Mouse (Mus musculus): ENCODE measurements around the gene Asah2. TPM values are rescaled to one million over a fixed set of nuclear protein-coding genes. Genes with fewer than 3 reads are reported as not detected.

Asah2 gene
- total and polyA plus RNA-seq, 2 experiments from 2014 or later, result 2.1 to 17.6 TPM

GRCm38 (mm10) chr19:32056252-32056651 is 51.8 kb downstream of the Asah2 start:
- TF ChIP-seq EP300 (IDR thresholded peaks at IDR 0.05; ENCODE audit: low read depth) (no peak), CTCF (IDR thresholded peaks at IDR 0.05; ENCODE audit: low read depth) (no peak)
- H3K27ac ChIP-seq (ENCODE audit: low read depth), result no peak overlapping the region
- ATAC-seq (ENCODE audit: insufficient read depth, low read depth), result no peak

GRCm38 (mm10) chr19:32055725-32056124 is 52.3 kb downstream of the Asah2 start:
- Histone ChIP-seq H3K4me2 (ENCODE audit: low read depth, low read length) (no peak overlapping the region), H3K27me3 (ENCODE audit: control insufficient read depth, insufficient read depth, low read length) (no peaks in the 10 kb centered on the region), H3K9ac (replicated peaks; ENCODE audit: low read depth, low read length) (no peak overlapping the region), H3K27ac (ENCODE audit: low read depth) (no peak overlapping the region), H3K36me3 (replicated peaks; ENCODE audit: control insufficient read depth, insufficient read depth, low read length) (0 out of 2 replicates have a peak, but pooled peaks cover 17% of the 10 kb centered on the region), H3K9me3 (replicated peaks; ENCODE audit: control insufficient read depth, low read length) (no peaks in the 10 kb centered on the region), H3K4me1 (ENCODE audit: control insufficient read depth, insufficient read depth) (no peaks in the 10 kb centered on the region), H3K4me3 (ENCODE audit: low read depth, low read length) (no peak overlapping the region)
- DNase-seq (ENCODE audit: low spot score) (no peak), ATAC-seq (ENCODE audit: insufficient read depth, low read depth) (no peak)
- no peak for TF ChIP-seq CTCF (IDR thresholded peaks at IDR 0.05; ENCODE audit: low read depth)
- no peak for TF ChIP-seq EP300 (IDR thresholded peaks at IDR 0.05; ENCODE audit: low read depth)
- 65% methylated on average over 1 of the region's 1 CpGs for WGBS

More at GRCm38 (mm10) chr19:32056252-32056651, 51.8 kb downstream of the Asah2 start:
- H3K27me3 ChIP-seq (ENCODE audit: control insufficient read depth, insufficient read depth, low read length), result no peaks in the 10 kb centered on the region
- 0 out of 2 replicates have a peak, but pooled peaks cover 12% of the 10 kb centered on the region for H3K36me3 ChIP-seq (replicated peaks; ENCODE audit: control insufficient read depth, insufficient read depth, low read length)
- no peak overlapping the region for H3K4me2 ChIP-seq (ENCODE audit: low read depth, low read length)
- H3K9me3 ChIP-seq (replicated peaks; ENCODE audit: control insufficient read depth, low read length), result no peaks in the 10 kb centered on the region
- no peak overlapping the region for H3K9ac ChIP-seq (replicated peaks; ENCODE audit: low read depth, low read length)
- no peak overlapping the region for H3K4me3 ChIP-seq (ENCODE audit: low read depth, low read length)
- no peak for DNase-seq (ENCODE audit: low spot score)
- 83% methylated on average over 1 of the region's 1 CpGs for WGBS
- H3K4me1 ChIP-seq (ENCODE audit: control insufficient read depth, insufficient read depth), result no peaks in the 10 kb centered on the region

DNA sequence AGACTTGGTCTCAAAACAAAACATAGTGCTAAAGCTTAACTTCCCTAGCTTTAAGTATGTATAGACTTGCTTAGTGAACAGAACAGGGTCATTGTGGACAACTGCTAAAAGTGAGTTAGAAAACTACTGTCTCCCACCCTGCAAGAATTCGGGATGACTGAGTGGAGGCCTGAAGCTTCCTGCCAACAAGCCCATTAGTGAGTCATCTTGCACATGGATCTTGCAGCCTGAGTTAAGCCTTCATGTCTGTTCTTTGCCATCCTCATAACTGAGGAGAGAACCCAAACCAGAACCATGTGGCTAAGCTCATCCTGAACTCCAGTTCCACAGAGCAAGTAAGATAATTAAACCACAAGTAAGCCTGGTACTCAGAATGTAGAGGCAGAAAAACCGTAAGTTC is 56.8 kb downstream of the Asah2 start:
- Histone ChIP-seq H3K27me3 (ENCODE audit: control insufficient read depth, insufficient read depth, low read length) (no peaks in the 10 kb centered on the region), H3K4me3 (ENCODE audit: low read depth, low read length) (no peak overlapping the region), H3K9me3 (replicated peaks; ENCODE audit: control insufficient read depth, low read length) (no peaks in the 10 kb centered on the region), H3K4me2 (ENCODE audit: low read depth, low read length) (no peak overlapping the region), H3K27ac (ENCODE audit: low read depth) (no peak overlapping the region), H3K9ac (replicated peaks; ENCODE audit: low read depth, low read length) (no peak overlapping the region), H3K4me1 (ENCODE audit: control insufficient read depth, insufficient read depth) (no peaks in the 10 kb centered on the region), H3K36me3 (replicated peaks; ENCODE audit: control insufficient read depth, insufficient read depth, low read length) (0 out of 2 replicates have a peak, but pooled peaks cover 25% of the 10 kb centered on the region)
- TF ChIP-seq CTCF (IDR thresholded peaks at IDR 0.05; ENCODE audit: low read depth) (no peak), EP300 (IDR thresholded peaks at IDR 0.05; ENCODE audit: low read depth) (no peak)
- WGBS, result 91% methylated on average over 2 of the region's 2 CpGs
- DNase-seq (ENCODE audit: low spot score), result no peak
- ATAC-seq (ENCODE audit: insufficient read depth, low read depth), result no peak

GRCm38 (mm10) chr19:32032881-32033280 is 75.1 kb downstream of the Asah2 start:
- ATAC-seq (ENCODE audit: insufficient read depth, low read depth), result no peak
- WGBS, result 37% methylated on average over 4 of the region's 4 CpGs

DNA sequence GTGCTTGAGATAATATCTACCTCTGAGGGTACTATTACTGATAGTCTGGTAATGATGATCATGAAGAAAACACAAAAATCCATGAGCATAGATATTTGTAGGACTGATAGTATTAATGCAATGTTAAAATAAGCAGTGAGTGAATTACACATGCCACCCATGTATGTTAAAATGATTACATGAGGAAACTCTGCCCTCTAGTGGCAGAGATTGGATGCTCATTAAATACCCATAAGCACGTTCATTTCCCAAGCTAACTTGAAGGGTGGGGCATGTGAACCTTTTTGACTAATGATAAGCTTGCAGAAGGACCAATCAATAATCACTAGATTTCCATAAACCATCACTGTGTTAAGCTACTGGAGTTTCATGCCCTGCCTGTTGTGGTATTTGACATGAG is 77.6 kb downstream of the Asah2 start:
- no peaks in the 10 kb centered on the region for H3K9me3 ChIP-seq (replicated peaks; ENCODE audit: control insufficient read depth, low read length)
- DNase-seq (ENCODE audit: low spot score) (peak; percentile 34), ATAC-seq (ENCODE audit: insufficient read depth, low read depth) (no peak)
- no peak overlapping the region for H3K9ac ChIP-seq (replicated peaks; ENCODE audit: low read depth, low read length)
- 0% methylated on average over 1 of the region's 1 CpGs for WGBS
- H3K4me2 ChIP-seq (ENCODE audit: low read depth, low read length), result no peak overlapping the region
- H3K36me3 ChIP-seq (replicated peaks; ENCODE audit: control insufficient read depth, insufficient read depth, low read length), result no peaks in the 10 kb centered on the region
- no peaks in the 10 kb centered on the region for H3K27me3 ChIP-seq (ENCODE audit: control insufficient read depth, insufficient read depth, low read length)
- no peaks in the 10 kb centered on the region for H3K4me1 ChIP-seq (ENCODE audit: control insufficient read depth, insufficient read depth)
- TF ChIP-seq CTCF (IDR thresholded peaks at IDR 0.05; ENCODE audit: low read depth), result peak; percentile 76
- no peak for TF ChIP-seq EP300 (IDR thresholded peaks at IDR 0.05; ENCODE audit: low read depth)
- no peak overlapping the region for H3K4me3 ChIP-seq (ENCODE audit: low read depth, low read length)
- H3K27ac ChIP-seq (ENCODE audit: low read depth), result no peak overlapping the region

More at GRCm38 (mm10) chr19:32032881-32033280, 75.1 kb downstream of the Asah2 start:
- Histone ChIP-seq H3K9ac (replicated peaks; ENCODE audit: low read depth, low read length) (no peak overlapping the region), H3K27ac (ENCODE audit: low read depth) (no peak overlapping the region), H3K4me3 (ENCODE audit: low read depth, low read length) (no peak overlapping the region), H3K4me2 (ENCODE audit: low read depth, low read length) (no peak overlapping the region), H3K36me3 (replicated peaks; ENCODE audit: control insufficient read depth, insufficient read depth, low read length) (no peaks in the 10 kb centered on the region), H3K4me1 (ENCODE audit: control insufficient read depth, insufficient read depth) (no peaks in the 10 kb centered on the region), H3K27me3 (ENCODE audit: control insufficient read depth, insufficient read depth, low read length) (no peaks in the 10 kb centered on the region), H3K9me3 (replicated peaks; ENCODE audit: control insufficient read depth, low read length) (no peaks in the 10 kb centered on the region)
- no peak for TF ChIP-seq EP300 (IDR thresholded peaks at IDR 0.05; ENCODE audit: low read depth)
- no peak for TF ChIP-seq CTCF (IDR thresholded peaks at IDR 0.05; ENCODE audit: low read depth)
- no peak for DNase-seq (ENCODE audit: low spot score)

GRCm38 (mm10) chr19:32025443-32025842 is 82.6 kb downstream of the Asah2 start:
- Histone ChIP-seq H3K4me2 (ENCODE audit: low read depth, low read length) (no peak overlapping the region), H3K9ac (replicated peaks; ENCODE audit: low read depth, low read length) (no peak overlapping the region), H3K27ac (ENCODE audit: low read depth) (no peak overlapping the region), H3K27me3 (ENCODE audit: control insufficient read depth, insufficient read depth, low read length) (no peaks in the 10 kb centered on the region), H3K36me3 (replicated peaks; ENCODE audit: control insufficient read depth, insufficient read depth, low read length) (peaks cover 12% of the 10 kb centered on the region; the same call in 1 of the 2 replicates), H3K4me3 (ENCODE audit: low read depth, low read length) (no peak overlapping the region), H3K9me3 (replicated peaks; ENCODE audit: control insufficient read depth, low read length) (no peaks in the 10 kb centered on the region), H3K4me1 (ENCODE audit: control insufficient read depth, insufficient read depth) (no peaks in the 10 kb centered on the region)
- no peak for DNase-seq (ENCODE audit: low spot score)
- 93% methylated on average over 3 of the region's 3 CpGs for WGBS
- ATAC-seq (ENCODE audit: insufficient read depth, low read depth), result no peak
- TF ChIP-seq EP300 (IDR thresholded peaks at IDR 0.05; ENCODE audit: low read depth) (no peak), CTCF (IDR thresholded peaks at IDR 0.05; ENCODE audit: low read depth) (no peak)

All from heart, postnatal 0 days (tissue).